ENCODE assay signal across 23 mouse cellular contexts in the genomic region with DNA sequence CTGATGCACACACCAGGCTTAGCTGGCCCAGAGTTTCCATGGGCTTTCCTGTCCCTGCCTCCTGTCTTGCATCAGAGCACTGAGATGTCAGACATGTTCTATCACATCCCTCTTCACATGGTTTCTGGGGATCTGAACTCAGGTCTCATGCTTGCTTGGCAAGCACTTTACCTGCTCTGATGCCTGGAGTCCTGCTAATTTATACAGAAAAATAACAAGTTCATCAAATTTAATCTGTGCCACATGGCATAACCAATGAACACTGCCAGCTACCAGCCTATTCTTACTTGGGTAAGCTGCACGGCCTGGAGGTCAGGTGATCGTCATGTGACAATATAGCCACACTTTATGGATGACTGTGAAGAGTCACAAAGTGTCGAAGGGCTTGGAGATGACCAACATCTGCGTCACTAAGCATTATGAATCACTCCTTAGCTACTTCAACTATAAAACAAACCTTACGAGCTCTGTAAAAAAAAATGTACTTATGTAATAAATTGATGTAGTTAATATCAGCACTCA.
DNase-seq lines count a peak whose midpoint lies in the region; TF ChIP-seq lines count a peak whose summit lies in the region.
"Had no signal": no experiment of that assay in that cellular context is flagged by ENCODE, and none has a peak within 500 bp of the region (broad histone marks: within the 10 kb centered on the region; RNA-seq: fewer than 3 reads in every experiment).

No protein-coding gene starts in this region.

- H3K79me2 ChIP-seq in C2C12 (ENCODE audit: control insufficient read depth, insufficient read depth) (no peaks in the 10 kb centered on the region), myocyte (ENCODE audit: control insufficient read depth, insufficient read depth) (no peaks in the 10 kb centered on the region)

- intact Hi-C loops in left cerebral cortex, adult 2 months (cut with DNase I) = no loop called here

- H3K4me2 ChIP-seq in myocyte (ENCODE audit: low read depth) = no peak overlapping the region
- H3K4me2 ChIP-seq: embryonic facial prominence, embryonic 13.5 days; embryonic facial prominence, embryonic 15.5 days; forebrain, embryonic 12.5 days had no signal

- TF ChIP-seq CTCF in C2C12 (IDR thresholded peaks at IDR 0.05; ENCODE audit: control insufficient read depth, insufficient read depth, insufficient read length) = no peak
- TF ChIP-seq CTCF in layer of hippocampus, adult 2 months (conservative IDR thresholded peaks at IDR 0.05) = no peak
- TF ChIP-seq CTCF in left cerebral cortex, adult 2 months (IDR thresholded peaks at IDR 0.05) = no peak

- no peak overlapping the region for H3K27ac ChIP-seq in layer of hippocampus, adult 2 months
- H3K27ac ChIP-seq in left cerebral cortex, adult 2 months = no peak overlapping the region
- H3K27ac ChIP-seq: embryonic facial prominence, embryonic 13.5 days; embryonic facial prominence, embryonic 15.5 days; forebrain, embryonic 10.5 days; forebrain, embryonic 12.5 days had no signal

- TF ChIP-seq POLR2A in myocyte (IDR thresholded peaks at IDR 0.05; ENCODE audit: insufficient read length, low read depth) = no peak

- H3K4me3 ChIP-seq in C2C12 (ENCODE audit: insufficient read depth, poor library complexity, severe bottlenecking) = no peak overlapping the region
- H3K4me3 ChIP-seq in myocyte = no peak overlapping the region
- H3K4me3 ChIP-seq in layer of hippocampus, adult 2 months = no peak overlapping the region
- H3K4me3 ChIP-seq in left cerebral cortex, adult 2 months = no peak overlapping the region
- H3K4me3 ChIP-seq: embryonic facial prominence, embryonic 13.5 days; embryonic facial prominence, embryonic 15.5 days; erythroblast, embryonic 14.5 days; forebrain, embryonic 10.5 days; forebrain, embryonic 12.5 days had no signal

- H3ac ChIP-seq in C2C12 (ENCODE audit: control insufficient read depth, insufficient read length, low read depth) (no peak overlapping the region), myocyte (ENCODE audit: control insufficient read depth, insufficient read length) (no peak overlapping the region)

- no peaks in the 10 kb centered on the region for H3K36me3 ChIP-seq in C2C12 (ENCODE audit: control insufficient read depth, insufficient read depth)
- no peaks in the 10 kb centered on the region for H3K36me3 ChIP-seq in myocyte (ENCODE audit: control insufficient read depth, insufficient read depth)
- H3K36me3 ChIP-seq: embryonic facial prominence, embryonic 13.5 days; embryonic facial prominence, embryonic 15.5 days; forebrain, embryonic 10.5 days; forebrain, embryonic 12.5 days had no signal

- H3K27me3 ChIP-seq in C2C12 (ENCODE audit: control insufficient read depth, insufficient read depth, insufficient read length) = no peaks in the 10 kb centered on the region
- H3K27me3 ChIP-seq in myocyte (ENCODE audit: control insufficient read depth, insufficient read depth, insufficient read length) = no peaks in the 10 kb centered on the region
- H3K27me3 ChIP-seq: embryonic facial prominence, embryonic 15.5 days; forebrain, embryonic 12.5 days had no signal

- peak; percentile 72 for DNase-seq in heart, adult 11 months
- no peak for DNase-seq in heart, adult 8-10 months (ENCODE audit: low spot score)
- DNase-seq in 3134 (ENCODE audit: extremely low read depth, insufficient read length, low spot score) = peak; percentile 36
- DNase-seq in layer of hippocampus, adult 2 months (ENCODE audit: low spot score in 2 of 2) = no peak
- no peak for DNase-seq in left cerebral cortex, adult 2 months (ENCODE audit: extremely low spot score in 1 of 2, low spot score in 2 of 2)
- DNase-seq: adrenal gland, adult 2 months; adrenal gland, postnatal 10 days; adrenal gland, postnatal 25 days; B cell, adult 2 months; cerebellum, adult 11 months; cerebellum, adult 18-20 months; cerebellum, adult 8-10 months; cerebellum, adult 9-11 months; cerebellum, postnatal 14 days; cerebellum, postnatal 36 days; embryo, embryonic 11 days had no signal

- H3K79me3 ChIP-seq in C2C12 (ENCODE audit: low read depth) = no peaks in the 10 kb centered on the region

TF ChIP-seq in C2C12, 6 proteins besides CTCF, POLR2A, EP300 and RAD21:
- no peak for TF ChIP-seq FOSL1 (IDR thresholded peaks at IDR 0.05; ENCODE audit: insufficient read depth, low read length, poor library complexity, severe bottlenecking)
- peak; percentile 93 for TF ChIP-seq USF1 (IDR thresholded peaks at IDR 0.05; ENCODE audit: low read depth)
- no peak for TF ChIP-seq CEBPB (IDR thresholded peaks at IDR 0.05; ENCODE audit: low read depth)
- peak; percentile 14 for TF ChIP-seq MYOD1 (IDR thresholded peaks at IDR 0.05; ENCODE audit: control insufficient read depth, insufficient read length, low read depth)
- TF ChIP-seq MAX (IDR thresholded peaks at IDR 0.05) = peak; percentile 60
- TF ChIP-seq MYOG (IDR thresholded peaks at IDR 0.05; ENCODE audit: control insufficient read depth, extremely low read depth, insufficient read length) = no peak
TF ChIP-seq in C2C12: peak in this region for 3.

TF ChIP-seq in myocyte, 11 proteins besides CTCF, POLR2A, EP300 and RAD21:
- TF ChIP-seq MYOG (IDR thresholded peaks at IDR 0.05; ENCODE audit: control insufficient read depth in 1 of 3, insufficient read depth in 1 of 3, insufficient read length in 2 of 3, low read depth in 2 of 3) (no peak), USF1 (IDR thresholded peaks at IDR 0.05; ENCODE audit: low read depth) (peak; percentile 68)

Comparison
In these comparisons a context has a peak if more than half of its experiments do, and no peak if none do; other contexts are left out.
1. DNase-seq: peak in heart, adult 11 months (single experiment) and 3134 (single experiment); none in heart, adult 8-10 months (single experiment), layer of hippocampus, adult 2 months (0 of 2) and left cerebral cortex, adult 2 months (0 of 2).